Mouse (Mus musculus): ENCODE measurements at regions not wholly inside any gene's neighbourhood (a gene's known extent, or its start where the extent isn't known, plus 50 kb on each side); places are given as distances from the start of the nearest gene placed in this dataset.

DNA sequence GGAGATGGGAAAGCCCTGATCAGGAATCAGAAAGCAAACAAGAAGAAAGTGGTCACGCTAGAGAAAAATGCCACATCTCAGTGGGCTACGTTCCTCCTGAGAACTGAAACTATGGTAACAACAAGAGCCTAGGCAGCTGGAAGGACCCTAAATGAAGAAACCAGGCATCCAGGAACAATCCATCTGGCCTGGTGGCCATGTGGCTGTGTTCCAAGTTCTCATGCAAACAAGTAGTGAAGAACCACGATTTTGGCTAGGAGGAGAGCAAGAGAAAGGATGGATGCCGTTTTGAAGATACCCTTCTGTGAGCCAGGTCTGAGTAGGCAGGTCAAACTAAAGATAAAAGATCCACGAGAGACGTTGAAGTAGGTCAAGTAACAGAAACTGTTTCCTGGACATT is 1613.6 kb upstream of the Gm6569 start:
- Histone ChIP-seq H3K36me3 (ENCODE audit: control insufficient read depth, insufficient read depth, low read length) (no peaks in the 10 kb centered on the region), H3K27me3 (ENCODE audit: control insufficient read depth, insufficient read depth, low read length) (no peaks in the 10 kb centered on the region), H3K4me1 (ENCODE audit: control insufficient read depth, insufficient read depth, low read length) (no peaks in the 10 kb centered on the region), H3K4me3 (no peak overlapping the region), H3K79me2 (replicated peaks; ENCODE audit: control insufficient read depth, insufficient read depth, low read length) (no peaks in the 10 kb centered on the region), H3K27ac (no peak overlapping the region), H3K9ac (ENCODE audit: low read depth, low read length) (no peak overlapping the region)
- TF ChIP-seq POLR2A (IDR thresholded peaks at IDR 0.05; ENCODE audit: insufficient read depth, low read depth, low read length) (no peak), EP300 (IDR thresholded peaks at IDR 0.05; ENCODE audit: insufficient read depth, low read depth, low read length) (no peak), CTCF (IDR thresholded peaks at IDR 0.05) (no peak)
- intact Hi-C loops (cut with DNase I) = no loop called here
- 70% methylated on average over 6 of the region's 6 CpGs for WGBS
- no peak for DNase-seq

DNA sequence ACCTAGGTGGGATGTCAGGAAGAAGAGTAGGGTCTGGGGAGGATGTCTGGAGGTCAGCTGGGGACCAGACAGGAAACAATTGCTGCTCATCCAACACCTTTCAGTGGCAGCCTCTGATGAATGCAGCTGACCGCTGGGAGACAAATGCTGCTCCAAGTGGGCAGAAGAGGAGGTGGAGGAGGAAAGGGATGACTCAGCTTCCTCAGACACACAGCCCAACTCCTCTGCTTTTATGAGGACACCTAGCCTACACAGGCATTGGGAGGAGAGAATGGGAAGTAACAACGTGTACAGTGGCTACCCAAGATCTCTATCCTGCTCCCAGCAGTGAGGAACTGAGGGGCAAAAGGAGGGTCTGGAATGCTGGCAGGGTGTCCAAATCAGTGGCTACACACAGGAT is 1602.0 kb upstream of the Gm6569 start:
- DNase-seq = no peak
- no peak for TF ChIP-seq POLR2A (IDR thresholded peaks at IDR 0.05; ENCODE audit: insufficient read depth, low read depth, low read length)
- no peak overlapping the region for H3K27ac ChIP-seq
- H3K9ac ChIP-seq (ENCODE audit: low read depth, low read length) = no peak overlapping the region
- no peaks in the 10 kb centered on the region for H3K79me2 ChIP-seq (replicated peaks; ENCODE audit: control insufficient read depth, insufficient read depth, low read length)
- intact Hi-C loops (cut with DNase I) = no loop called here
- 36% methylated on average over 2 of the region's 2 CpGs for WGBS
- no peaks in the 10 kb centered on the region for H3K4me1 ChIP-seq (ENCODE audit: control insufficient read depth, insufficient read depth, low read length)
- no peaks in the 10 kb centered on the region for H3K36me3 ChIP-seq (ENCODE audit: control insufficient read depth, insufficient read depth, low read length)
- H3K27me3 ChIP-seq (ENCODE audit: control insufficient read depth, insufficient read depth, low read length) = no peaks in the 10 kb centered on the region
- no peak overlapping the region for H3K4me3 ChIP-seq

DNA sequence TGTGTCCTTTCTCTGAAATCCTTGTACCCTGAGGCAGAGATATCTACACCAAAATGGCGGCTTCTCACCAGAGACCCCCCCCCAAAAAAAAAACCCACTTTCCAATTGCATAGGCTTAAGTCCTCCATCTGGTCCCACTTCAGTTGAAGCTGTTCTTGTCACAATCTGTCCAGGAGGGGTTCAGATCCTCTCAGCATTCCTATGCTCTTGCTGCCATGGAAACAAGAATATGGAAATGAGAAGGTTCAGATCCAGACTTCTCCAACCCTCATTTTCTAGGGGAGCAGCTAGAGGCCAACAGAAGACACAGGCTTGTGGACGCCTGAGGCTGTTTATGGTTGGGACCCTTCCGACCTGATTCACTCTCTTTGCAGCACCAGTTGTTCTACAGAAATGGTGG is 1569.7 kb upstream of the Gm6569 start:
- H3K4me3 ChIP-seq = no peak overlapping the region
- DNase-seq = no peak
- H3K36me3 ChIP-seq (ENCODE audit: control insufficient read depth, insufficient read depth, low read length) = no peaks in the 10 kb centered on the region
- H3K4me1 ChIP-seq (ENCODE audit: control insufficient read depth, insufficient read depth, low read length) = no peaks in the 10 kb centered on the region
- no peaks in the 10 kb centered on the region for H3K79me2 ChIP-seq (replicated peaks; ENCODE audit: control insufficient read depth, insufficient read depth, low read length)
- no peak for TF ChIP-seq CTCF (IDR thresholded peaks at IDR 0.05)
- no peak overlapping the region for H3K9ac ChIP-seq (ENCODE audit: low read depth, low read length)
- H3K27ac ChIP-seq = no peak overlapping the region
- H3K27me3 ChIP-seq (ENCODE audit: control insufficient read depth, insufficient read depth, low read length) = no peaks in the 10 kb centered on the region
- intact Hi-C loops (cut with DNase I) = no loop called here
- 62% methylated on average over 3 of the region's 3 CpGs for WGBS

DNA sequence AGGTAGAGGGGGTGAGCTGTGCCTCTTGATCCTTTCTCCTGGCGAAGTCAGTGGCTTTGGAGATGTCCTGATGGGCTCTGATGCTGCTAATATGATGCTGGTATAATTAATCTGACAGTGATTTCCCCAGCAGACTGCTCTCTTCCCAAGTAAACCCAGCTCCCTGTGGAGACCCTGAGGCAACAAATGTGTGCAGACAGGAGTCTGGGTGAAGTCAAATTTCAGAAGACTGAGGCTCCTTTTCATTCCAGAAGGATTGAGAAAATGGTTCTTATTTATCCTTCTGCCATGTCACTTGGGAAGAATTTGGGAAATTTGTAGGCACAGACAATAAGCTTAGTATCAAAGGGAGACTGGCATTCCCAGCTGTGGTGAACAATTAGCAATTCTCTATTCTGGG is 1550.5 kb upstream of the Gm6569 start:
- Histone ChIP-seq H3K27ac (no peak overlapping the region), H3K4me3 (no peak overlapping the region), H3K79me2 (replicated peaks; ENCODE audit: control insufficient read depth, insufficient read depth, low read length) (no peaks in the 10 kb centered on the region), H3K4me1 (ENCODE audit: control insufficient read depth, insufficient read depth, low read length) (no peaks in the 10 kb centered on the region), H3K27me3 (ENCODE audit: control insufficient read depth, insufficient read depth, low read length) (no peaks in the 10 kb centered on the region), H3K9ac (ENCODE audit: low read depth, low read length) (no peak overlapping the region), H3K36me3 (ENCODE audit: control insufficient read depth, insufficient read depth, low read length) (no peaks in the 10 kb centered on the region)
- WGBS = 30% methylated on average over 1 of the region's 1 CpGs
- intact Hi-C loops (cut with DNase I) = no loop called here
- TF ChIP-seq EP300 (IDR thresholded peaks at IDR 0.05; ENCODE audit: insufficient read depth, low read depth, low read length) (no peak), CTCF (IDR thresholded peaks at IDR 0.05) (no peak), POLR2A (IDR thresholded peaks at IDR 0.05; ENCODE audit: insufficient read depth, low read depth, low read length) (no peak)
- DNase-seq = no peak

DNA sequence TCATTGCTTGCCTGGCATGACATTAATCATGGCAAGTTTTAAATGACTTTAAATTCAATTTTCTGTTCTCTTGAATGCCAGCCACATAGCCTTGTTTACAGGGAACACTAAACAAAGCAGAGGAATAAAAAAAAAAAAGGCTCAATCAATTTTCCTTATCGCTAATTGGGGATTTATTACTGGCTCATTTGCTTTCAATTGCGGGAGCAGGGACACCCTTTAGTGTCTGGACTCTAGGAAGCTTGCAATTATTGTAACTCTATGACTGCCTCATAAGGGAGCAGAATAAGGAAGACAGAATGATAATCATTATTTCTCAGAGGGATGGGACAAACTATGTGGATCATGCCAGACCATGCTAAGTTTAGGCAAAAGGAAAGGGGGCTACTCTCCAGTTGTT is 1537.7 kb upstream of the Gm6569 start:
- H3K9ac ChIP-seq (ENCODE audit: low read depth, low read length) = no peak overlapping the region
- TF ChIP-seq EP300 (IDR thresholded peaks at IDR 0.05; ENCODE audit: insufficient read depth, low read depth, low read length) (no peak), CTCF (IDR thresholded peaks at IDR 0.05) (no peak), POLR2A (IDR thresholded peaks at IDR 0.05; ENCODE audit: insufficient read depth, low read depth, low read length) (no peak)
- H3K4me3 ChIP-seq = no peak overlapping the region
- no peaks in the 10 kb centered on the region for H3K36me3 ChIP-seq (ENCODE audit: control insufficient read depth, insufficient read depth, low read length)
- H3K27ac ChIP-seq = no peak overlapping the region
- 82% methylated on average over 2 of the region's 2 CpGs for WGBS
- H3K27me3 ChIP-seq (ENCODE audit: control insufficient read depth, insufficient read depth, low read length) = no peaks in the 10 kb centered on the region
- intact Hi-C loops (cut with DNase I) = no loop called here
- no peaks in the 10 kb centered on the region for H3K4me1 ChIP-seq (ENCODE audit: control insufficient read depth, insufficient read depth, low read length)
- no peak for DNase-seq
- H3K79me2 ChIP-seq (replicated peaks; ENCODE audit: control insufficient read depth, insufficient read depth, low read length) = no peaks in the 10 kb centered on the region

DNA sequence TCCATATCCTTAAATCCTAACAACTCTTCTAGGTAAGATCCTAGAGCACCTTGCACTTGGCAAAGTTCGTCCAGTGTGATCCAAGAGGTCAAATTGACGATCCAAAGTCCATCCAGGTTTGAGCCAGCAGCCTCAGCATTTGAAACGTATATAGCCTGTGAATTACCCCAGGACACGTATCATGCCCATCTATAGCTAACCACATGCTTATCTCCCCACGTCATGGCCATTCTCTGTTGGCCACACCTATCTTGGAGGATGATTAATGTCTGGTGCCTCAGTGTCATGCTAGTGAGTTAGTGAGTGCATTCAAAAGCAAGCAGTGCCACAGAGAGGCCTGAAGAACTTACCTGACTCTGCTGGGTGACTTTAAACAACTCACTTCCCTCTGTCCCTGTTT is 1521.9 kb upstream of the Gm6569 start:
- WGBS = 60% methylated on average over 5 of the region's 5 CpGs
- DNase-seq = no peak
- Histone ChIP-seq H3K27me3 (ENCODE audit: control insufficient read depth, insufficient read depth, low read length) (no peaks in the 10 kb centered on the region), H3K9ac (ENCODE audit: low read depth, low read length) (no peak overlapping the region), H3K27ac (no peak overlapping the region), H3K4me1 (ENCODE audit: control insufficient read depth, insufficient read depth, low read length) (no peaks in the 10 kb centered on the region), H3K4me3 (no peak overlapping the region), H3K36me3 (ENCODE audit: control insufficient read depth, insufficient read depth, low read length) (no peaks in the 10 kb centered on the region), H3K79me2 (replicated peaks; ENCODE audit: control insufficient read depth, insufficient read depth, low read length) (no peaks in the 10 kb centered on the region)
- TF ChIP-seq EP300 (IDR thresholded peaks at IDR 0.05; ENCODE audit: insufficient read depth, low read depth, low read length) (no peak), POLR2A (IDR thresholded peaks at IDR 0.05; ENCODE audit: insufficient read depth, low read depth, low read length) (no peak), CTCF (IDR thresholded peaks at IDR 0.05) (no peak)
- intact Hi-C loops (cut with DNase I) = no loop called here

DNA sequence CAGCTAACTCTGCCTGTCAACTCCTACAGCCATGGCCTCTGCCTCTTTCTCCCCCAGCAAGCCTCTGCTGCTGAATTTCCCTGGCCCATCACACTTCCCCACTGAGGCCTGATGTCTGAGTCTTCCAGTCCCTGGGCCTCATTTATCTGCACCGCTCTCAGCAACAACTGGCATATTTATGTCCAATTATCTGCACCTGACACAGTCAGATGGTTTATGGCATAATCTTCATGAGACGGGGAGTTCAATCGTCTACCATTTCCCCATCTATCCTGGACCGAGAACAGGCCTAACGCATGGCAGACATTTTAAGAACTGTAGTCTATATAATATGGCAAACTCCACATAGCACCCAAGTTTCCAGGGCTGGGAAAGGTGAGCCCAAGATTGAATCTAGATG is 1512.8 kb upstream of the Gm6569 start:
- Histone ChIP-seq H3K27ac (no peak overlapping the region), H3K79me2 (replicated peaks; ENCODE audit: control insufficient read depth, insufficient read depth, low read length) (no peaks in the 10 kb centered on the region), H3K27me3 (ENCODE audit: control insufficient read depth, insufficient read depth, low read length) (no peaks in the 10 kb centered on the region), H3K4me1 (ENCODE audit: control insufficient read depth, insufficient read depth, low read length) (no peaks in the 10 kb centered on the region), H3K4me3 (no peak overlapping the region), H3K9ac (ENCODE audit: low read depth, low read length) (no peak overlapping the region), H3K36me3 (ENCODE audit: control insufficient read depth, insufficient read depth, low read length) (no peaks in the 10 kb centered on the region)
- WGBS = 93% methylated on average over 5 of the region's 5 CpGs
- intact Hi-C loops (cut with DNase I) = no loop called here
- TF ChIP-seq POLR2A (IDR thresholded peaks at IDR 0.05; ENCODE audit: insufficient read depth, low read depth, low read length) (no peak), CTCF (IDR thresholded peaks at IDR 0.05) (no peak), EP300 (IDR thresholded peaks at IDR 0.05; ENCODE audit: insufficient read depth, low read depth, low read length) (no peak)
- no peak for DNase-seq

All from heart, adult 2 months (tissue).